Mouse (Mus musculus): ENCODE results near the gene Gcn1l1.

Gcn1l1 gene

GRCm38 (mm10) chr5:115666366-115667065 is 101.5 kb downstream of the Gcn1l1 start:
- DNase-seq, result no peak

DNA sequence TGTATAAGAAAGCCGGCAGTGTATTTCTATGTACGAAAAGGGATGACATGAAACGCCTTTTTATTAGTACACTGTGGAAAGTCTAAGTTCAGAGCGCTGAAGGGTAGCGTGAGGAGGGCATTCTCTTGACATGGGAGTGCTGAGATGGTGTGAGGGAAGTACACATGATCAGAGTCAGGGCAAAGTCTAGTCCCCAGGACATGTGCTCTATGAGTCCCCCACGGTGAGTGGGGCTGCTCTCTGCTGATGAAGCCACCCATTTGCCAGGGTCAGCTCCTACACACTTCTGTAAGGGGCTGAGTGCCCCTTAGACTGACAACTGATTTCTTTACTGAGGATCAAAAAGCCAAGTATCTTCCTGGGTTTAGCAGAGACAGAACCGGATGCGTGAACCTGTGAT is 102.2 kb downstream of the Gcn1l1 start:
- DNase-seq, result no peak

DNA sequence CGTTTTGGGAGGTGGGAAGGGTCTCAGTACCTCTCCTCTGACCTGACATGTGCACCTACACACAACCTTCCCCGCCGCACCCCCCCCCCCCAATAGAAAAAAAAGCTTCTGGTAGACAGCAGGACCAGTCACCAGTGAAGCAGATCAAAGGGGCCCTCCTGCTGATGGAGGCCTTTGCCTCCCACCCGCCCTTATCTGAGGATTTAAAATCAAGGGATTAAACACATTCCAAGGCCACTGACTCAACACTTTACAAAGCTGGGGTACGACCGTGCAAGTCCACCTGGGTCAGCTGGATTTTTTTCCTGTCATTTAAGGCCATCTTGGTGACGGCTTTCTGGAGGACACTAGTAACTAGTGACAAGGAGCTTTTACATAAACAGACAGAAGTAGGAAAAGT is 102.8 kb downstream of the Gcn1l1 start:
- no peak for DNase-seq

GRCm38 (mm10) chr5:115668986-115669385 is 103.9 kb downstream of the Gcn1l1 start:
- DNase-seq, result no peak

DNA sequence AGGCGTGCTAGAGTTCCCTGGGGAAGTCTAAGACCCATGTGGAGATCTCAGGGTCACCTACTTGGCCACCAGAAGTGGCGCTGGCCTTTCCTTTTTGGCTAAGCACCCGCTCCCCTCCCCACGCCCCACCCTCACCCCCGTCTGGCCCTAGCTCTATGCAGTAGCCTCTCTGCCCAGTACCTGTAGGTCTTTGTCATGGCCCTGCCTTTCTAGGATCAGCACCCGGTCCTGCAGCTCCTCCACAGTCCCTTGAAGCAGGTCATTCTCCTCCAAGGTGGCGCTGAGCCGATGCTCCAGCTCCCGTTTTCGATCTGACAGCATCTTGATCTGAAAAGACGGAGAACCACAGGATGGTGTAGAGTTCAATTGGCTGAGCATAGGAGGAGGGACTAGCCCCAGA is 104.9 kb downstream of the Gcn1l1 start:
- DNase-seq, result no peak

DNA sequence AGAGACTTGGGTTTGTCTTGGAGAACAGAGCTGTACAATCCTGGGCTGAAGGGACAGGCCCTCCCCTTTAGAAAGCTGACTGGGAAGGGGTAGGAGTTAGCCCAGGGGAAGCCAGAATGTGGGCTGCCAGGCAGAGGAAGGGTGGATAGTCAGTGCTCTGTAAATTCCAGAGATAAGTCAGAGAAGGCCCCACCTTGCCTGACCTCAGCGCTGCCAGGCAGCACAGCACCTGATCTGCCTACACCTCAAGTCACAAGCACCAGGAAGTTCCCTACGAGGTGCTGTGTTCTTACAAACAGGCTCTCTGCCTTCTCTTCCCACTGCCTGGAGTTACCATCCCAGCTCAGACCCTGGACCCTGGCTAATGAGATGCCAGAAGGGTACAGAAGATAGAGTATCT is 105.4 kb downstream of the Gcn1l1 start:
- DNase-seq, result no peak

- no peak for DNase-seq
Observed at GRCm38 (mm10) chr5:115671846-115672245, 106.8 kb downstream of the Gcn1l1 start.

Measured in thymus, postnatal 14 days (tissue).